Comparison of ENCODE assay signal across 13 mouse cellular contexts in genomic region chr10:127877681-127878080, GRCm38 (mm10). TPM values are rescaled to one million over a fixed set of nuclear protein-coding genes. Genes with fewer than 3 reads are reported as not detected.
DNase-seq lines count a peak whose midpoint lies in the region; ATAC-seq lines count a peak whose summit lies in the region.
"Had no signal": no experiment of that assay in that cellular context is flagged by ENCODE, and none has a peak within 500 bp of the region (broad histone marks: within the 10 kb centered on the region; RNA-seq: fewer than 3 reads in every experiment).

No protein-coding gene starts in this region.

- H3K4me1 ChIP-seq in liver, embryonic 11.5 days (replicated peaks; ENCODE audit: control insufficient read depth, insufficient read depth, low read length), result peaks cover 16% of the 10 kb centered on the region
- H3K4me1 ChIP-seq in forebrain, embryonic 14.5 days (ENCODE audit: control insufficient read depth, insufficient read depth, low read length), result no peaks in the 10 kb centered on the region
- H3K4me1 ChIP-seq: megakaryocyte, embryonic 14.5 days had no signal

- peak; percentile 61 for ATAC-seq in liver, embryonic 11.5 days (replicated peaks; ENCODE audit: low FRiP score)
- no peak for ATAC-seq in forebrain, embryonic 14.5 days

- H3K4me2 ChIP-seq in liver, embryonic 11.5 days, result 0 out of 2 replicates have a peak overlapping the region, but pooled peaks have one; percentile 6
- no peak overlapping the region for H3K4me2 ChIP-seq in forebrain, embryonic 14.5 days (ENCODE audit: low read length)

- H3K9ac ChIP-seq in liver, embryonic 11.5 days (ENCODE audit: low read depth, low read length), result no peak overlapping the region
- H3K9ac ChIP-seq in forebrain, embryonic 14.5 days (ENCODE audit: low read length), result no peak overlapping the region

- DNase-seq in ES-CJ7 (ENCODE audit: low read depth, low spot score), result peak; percentile 57
- peak; percentile 85 for DNase-seq in kidney, adult 11 months
- peak; percentile 40 for DNase-seq in liver, embryonic 11.5 days (ENCODE audit: low spot score)
- DNase-seq in lung, postnatal 36 days, result peak; percentile 66
- no peak for DNase-seq in forebrain, embryonic 14.5 days (ENCODE audit: low spot score)
- no peak for DNase-seq in spleen, adult 18-20 months
- no peak for DNase-seq in left cerebral cortex, adult 8-10 months (ENCODE audit: low spot score in 2 of 2)
- DNase-seq in adrenal gland, adult 2 months, result no peak
- DNase-seq: gastrocnemius, adult 2 months; heart, postnatal 14 days; layer of hippocampus, postnatal 36 days had no signal

- H3K9me3 ChIP-seq in liver, embryonic 11.5 days (ENCODE audit: control insufficient read depth, low read length), result no peaks in the 10 kb centered on the region
- H3K9me3 ChIP-seq in forebrain, embryonic 14.5 days (replicated peaks; ENCODE audit: control insufficient read depth, low read length), result no peaks in the 10 kb centered on the region
- H3K9me3 ChIP-seq: megakaryocyte, embryonic 14.5 days had no signal

- no peaks in the 10 kb centered on the region for H3K27me3 ChIP-seq in liver, embryonic 11.5 days (replicated peaks; ENCODE audit: control insufficient read depth, insufficient read depth, low read length)
- H3K27me3 ChIP-seq in forebrain, embryonic 14.5 days (replicated peaks; ENCODE audit: control insufficient read depth, insufficient read depth, low read length), result no peaks in the 10 kb centered on the region

- H3K4me3 ChIP-seq in liver, embryonic 11.5 days (ENCODE audit: low read depth, low read length), result no peak overlapping the region
- H3K4me3 ChIP-seq in forebrain, embryonic 14.5 days (ENCODE audit: low read depth, low read length), result no peak overlapping the region
- H3K4me3 ChIP-seq: gastrocnemius, adult 2 months; megakaryocyte, embryonic 14.5 days had no signal

- 34% methylated on average over 2 of the region's 2 CpGs for WGBS in liver, embryonic 11.5 days
- WGBS in forebrain, embryonic 14.5 days, result 64% methylated on average over 2 of the region's 2 CpGs

- H3K27ac ChIP-seq in liver, embryonic 11.5 days (ENCODE audit: low read depth, low read length), result peak overlapping the region; percentile 17
- no peak overlapping the region for H3K27ac ChIP-seq in forebrain, embryonic 14.5 days (ENCODE audit: low read depth, low read length)
- H3K27ac ChIP-seq: gastrocnemius, adult 2 months had no signal

- H3K36me3 ChIP-seq in liver, embryonic 11.5 days (ENCODE audit: control insufficient read depth, insufficient read depth, low read length), result no peaks in the 10 kb centered on the region
- no peaks in the 10 kb centered on the region for H3K36me3 ChIP-seq in forebrain, embryonic 14.5 days (ENCODE audit: control insufficient read depth, insufficient read depth, low read length)

RNA-seq across cellular contexts. Expression of gene Rdh7, which starts 10.9 kb away (rescaled TPM):
- polyA plus RNA-seq in liver, embryonic 11.5 days (2014; fragmentation: Nextera tagmentation; extraction: Ambion mirVana), result 0.14 TPM in 1 of 2 replicates, not detected in the other
- polyA plus RNA-seq in forebrain, embryonic 14.5 days (2014; fragmentation: Nextera tagmentation; extraction: Ambion mirVana), result not detected in 2 replicates
- not detected for total RNA-seq in left cerebral cortex, adult 8-10 months (2022)
- 1 to 10 TPM in 1 of 2 experiments, not detected in 1; 2.0 TPM for total RNA-seq in adrenal gland, adult 2 months (2021)
- 0.17 TPM in 1 of 2 replicates, not detected in the other for polyA plus RNA-seq in adrenal gland, adult 2 months (2012; rRNA removed)
- total RNA-seq: CH12.LX; gastrocnemius, adult 2 months; heart, postnatal 14 days; layer of hippocampus, postnatal 36 days had no signal

RNA-seq across cellular contexts. Expression of gene Rdh16f2, which starts 11.4 kb away (rescaled TPM):
- not detected in 2 replicates for polyA plus RNA-seq in liver, embryonic 11.5 days (2014; fragmentation: Nextera tagmentation; extraction: Ambion mirVana)
- not detected in 2 replicates for polyA plus RNA-seq in forebrain, embryonic 14.5 days (2014; fragmentation: Nextera tagmentation; extraction: Ambion mirVana)
- not detected for total RNA-seq in left cerebral cortex, adult 8-10 months (2022)
- under 1 TPM in 1 of 2 experiments, not detected in 1; 0.23 TPM for total RNA-seq in adrenal gland, adult 2 months (2021)
- not detected in 2 replicates for polyA plus RNA-seq in adrenal gland, adult 2 months (2012; rRNA removed)
- total RNA-seq: CH12.LX; gastrocnemius, adult 2 months; heart, postnatal 14 days; layer of hippocampus, postnatal 36 days had no signal

RNA-seq across cellular contexts. Expression of gene Sdr9c7, which starts 20.6 kb away (rescaled TPM):
- not detected in 2 replicates for polyA plus RNA-seq in liver, embryonic 11.5 days (2014; fragmentation: Nextera tagmentation; extraction: Ambion mirVana)
- polyA plus RNA-seq in forebrain, embryonic 14.5 days (2014; fragmentation: Nextera tagmentation; extraction: Ambion mirVana), result not detected in 2 replicates
- total RNA-seq in left cerebral cortex, adult 8-10 months (2022), result not detected
- 1 to 10 TPM in 1 of 2 experiments, under 1 TPM in 1; 0.41 to 1.9 TPM for total RNA-seq in adrenal gland, adult 2 months (2021)
- polyA plus RNA-seq in adrenal gland, adult 2 months (2012; rRNA removed), result 0.74 and 0.85 TPM in 2 replicates
- total RNA-seq: CH12.LX; gastrocnemius, adult 2 months; layer of hippocampus, postnatal 36 days had no signal

RNA-seq across cellular contexts. Expression of gene Rdh19, which starts 28.0 kb away (rescaled TPM):
- not detected in 2 replicates for polyA plus RNA-seq in liver, embryonic 11.5 days (2014; fragmentation: Nextera tagmentation; extraction: Ambion mirVana)
- polyA plus RNA-seq in forebrain, embryonic 14.5 days (2014; fragmentation: Nextera tagmentation; extraction: Ambion mirVana), result not detected in 2 replicates
- not detected for total RNA-seq in left cerebral cortex, adult 8-10 months (2022)
- not detected for total RNA-seq in adrenal gland, adult 2 months (2021)
- polyA plus RNA-seq in adrenal gland, adult 2 months (2012; rRNA removed), result not detected in 2 replicates
- total RNA-seq: CH12.LX; gastrocnemius, adult 2 months; heart, postnatal 14 days; layer of hippocampus, postnatal 36 days had no signal

Comparison
In these comparisons a context has a peak if more than half of its experiments do, and no peak if none do; other contexts are left out.
1. DNase-seq: peak in ES-CJ7 (single experiment), kidney, adult 11 months (single experiment), liver, embryonic 11.5 days (single experiment) and lung, postnatal 36 days (single experiment); none in forebrain, embryonic 14.5 days (single experiment), spleen, adult 18-20 months (0 of 2), left cerebral cortex, adult 8-10 months (0 of 2) and adrenal gland, adult 2 months (single experiment).